Mouse (Mus musculus) heart, embryonic 11.5 days (tissue): ENCODE measurements at regions not wholly inside any gene's neighbourhood (a gene's known extent, or its start where the extent isn't known, plus 50 kb on each side); places are given as distances from the start of the nearest gene placed in this dataset.

Source experiments
- ATAC-seq: fragments of 200-750 bp; cut with Nextera tagmentation; replicated peaks from 2 replicates; pipeline ENCODE4 v1.8.0; 2017; ENCODE audit warnings: moderate library complexity; ENCODE audit not compliant: insufficient number of reproducible peaks, low FRiP score, low TSS enrichment
- H3K27ac ChIP-seq: fragments of 300-500 bp; sonication (generic); 2 replicates; pipeline ENCODE4 v1.5.1; 2014; ENCODE audit warnings: mild to moderate bottlenecking, low read depth, low read length
- H3K27me3 ChIP-seq: fragments of 300-500 bp; sonication (generic); 2 replicates; pipeline ENCODE4 v1.6.1; 2014; ENCODE audit warnings: mild to moderate bottlenecking, low read length, mixed read lengths; ENCODE audit not compliant: control insufficient read depth, insufficient read depth
- H3K36me3 ChIP-seq: fragments of 300-500 bp; sonication (generic); 2 replicates; pipeline ENCODE4 v1.6.1; 2014; ENCODE audit warnings: mild to moderate bottlenecking, low read length, moderate library complexity, mixed read lengths; ENCODE audit not compliant: control insufficient read depth, insufficient read depth
- H3K4me1 ChIP-seq: fragments of 300-500 bp; sonication (generic); 2 replicates; pipeline ENCODE4 v1.6.1; 2014; ENCODE audit warnings: low read length; ENCODE audit not compliant: control insufficient read depth, insufficient read depth
- H3K4me2 ChIP-seq: fragments of 300-500 bp; sonication (generic); 2 replicates; pipeline ENCODE4 v1.6.1; 2014; ENCODE audit warnings: mild to moderate bottlenecking, moderate library complexity
- H3K4me3 ChIP-seq: fragments of 300-500 bp; sonication (generic); 2 replicates; pipeline ENCODE4 v1.5.1; 2014; ENCODE audit warnings: low read depth, low read length
- H3K9ac ChIP-seq: fragments of 300-500 bp; sonication (generic); 2 replicates; pipeline ENCODE4 v1.6.1; 2014; ENCODE audit warnings: mild to moderate bottlenecking, low read depth, low read length, moderate library complexity
- H3K9me3 ChIP-seq: fragments of 300-500 bp; sonication (generic); replicated peaks from 2 replicates; pipeline ENCODE4 v1.6.1; 2016; ENCODE audit warnings: low read length; ENCODE audit not compliant: control insufficient read depth
- WGBS: fragments of 180-500 bp; shearing (Covaris S2); extraction: QIAGEN DNeasy Blood & Tissue Kit; methylation state at CpG from one replicate; pipeline ENCODE4 v1.1.7; 2014; ENCODE audit not compliant: insufficient replicate concordance; 5-methylcytosine and 5-hydroxymethylcytosine counted together

GRCm38 (mm10) chr15:62793569-62793968 is 1051.4 kb downstream of the Gsdmc2 start:
- H3K4me3 ChIP-seq, result no peak overlapping the region
- no peaks in the 10 kb centered on the region for H3K36me3 ChIP-seq
- no peak overlapping the region for H3K4me2 ChIP-seq
- no peak overlapping the region for H3K27ac ChIP-seq
- no peaks in the 10 kb centered on the region for H3K27me3 ChIP-seq
- WGBS, result 88% methylated on average over 5 of the region's 5 CpGs
- no peak overlapping the region for H3K9ac ChIP-seq
- no peaks in the 10 kb centered on the region for H3K9me3 ChIP-seq
- no peaks in the 10 kb centered on the region for H3K4me1 ChIP-seq
- ATAC-seq, result no peak

- Histone ChIP-seq H3K4me3 (no peak overlapping the region), H3K27ac (no peak overlapping the region), H3K27me3 (no peaks in the 10 kb centered on the region), H3K9me3 (no peaks in the 10 kb centered on the region), H3K9ac (no peak overlapping the region), H3K4me1 (no peaks in the 10 kb centered on the region), H3K4me2 (no peak overlapping the region), H3K36me3 (no peaks in the 10 kb centered on the region)
- no peak for ATAC-seq
- 75% methylated on average over 1 of the region's 1 CpGs for WGBS
Measured at GRCm38 (mm10) chr15:62792084-62792483, 1052.9 kb downstream of the Gsdmc2 start.

DNA sequence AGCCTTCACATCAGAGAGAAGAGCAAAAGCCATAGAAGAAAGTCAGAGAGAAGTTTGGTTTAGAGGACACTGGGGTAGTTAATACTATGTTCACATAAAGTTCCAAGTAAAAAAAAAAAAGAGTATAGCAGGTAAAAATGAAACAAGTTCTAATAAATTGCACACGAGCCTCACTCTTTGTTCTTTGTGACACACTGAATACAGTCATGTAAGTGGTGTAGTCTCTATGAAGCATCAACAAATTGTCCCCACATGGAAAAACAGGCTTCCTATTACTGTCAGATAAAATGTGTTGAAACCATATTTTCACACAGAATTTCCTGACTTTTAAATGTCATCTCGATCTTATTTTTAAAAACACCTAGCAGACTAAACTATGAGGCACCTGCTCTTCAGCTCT is 1057.2 kb downstream of the Gsdmc2 start:
- 88% methylated on average over 2 of the region's 2 CpGs for WGBS
- Histone ChIP-seq H3K4me1 (no peaks in the 10 kb centered on the region), H3K27me3 (no peaks in the 10 kb centered on the region), H3K27ac (no peak overlapping the region), H3K9me3 (no peaks in the 10 kb centered on the region), H3K4me2 (no peak overlapping the region), H3K9ac (no peak overlapping the region), H3K4me3 (no peak overlapping the region), H3K36me3 (no peaks in the 10 kb centered on the region)
- ATAC-seq, result no peak

GRCm38 (mm10) chr15:62786315-62786714 is 1058.7 kb downstream of the Gsdmc2 start:
- Histone ChIP-seq H3K36me3 (no peaks in the 10 kb centered on the region), H3K4me2 (no peak overlapping the region), H3K9me3 (no peaks in the 10 kb centered on the region), H3K27me3 (no peaks in the 10 kb centered on the region), H3K4me1 (no peaks in the 10 kb centered on the region), H3K27ac (no peak overlapping the region), H3K9ac (no peak overlapping the region), H3K4me3 (no peak overlapping the region)
- 83% methylated on average over 1 of the region's 1 CpGs for WGBS
- no peak for ATAC-seq

DNA sequence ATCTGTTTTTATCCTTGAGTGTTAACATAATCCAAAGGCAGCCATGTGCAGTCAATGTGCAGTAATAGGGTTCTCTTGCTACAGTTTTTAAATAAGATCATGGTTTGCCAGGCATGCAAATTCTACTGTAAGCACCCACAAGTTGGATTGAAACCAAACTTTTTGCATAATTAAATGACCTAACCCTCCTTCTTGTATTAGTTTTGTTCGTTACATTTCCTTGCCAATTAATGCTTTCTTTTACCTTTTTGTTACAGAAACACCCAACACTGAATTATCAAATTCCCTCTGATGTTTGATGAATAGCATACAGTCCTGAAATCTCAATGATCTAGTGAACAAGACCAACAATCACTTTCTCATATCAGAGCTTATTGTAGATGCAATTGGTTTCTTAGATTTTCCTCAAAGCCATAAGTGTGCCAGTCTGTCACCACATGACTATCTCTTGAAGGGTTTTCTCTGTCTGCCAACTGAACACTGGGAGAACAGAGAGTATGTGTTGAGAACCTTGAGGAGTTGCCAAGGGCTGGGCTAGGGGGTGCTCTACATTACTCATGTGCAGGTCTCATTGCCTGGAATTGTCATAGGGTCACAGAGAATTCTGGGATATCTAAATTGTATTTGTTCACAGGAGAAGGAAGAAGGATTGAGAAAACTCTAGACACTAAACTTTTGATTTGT is 1060.4 kb downstream of the Gsdmc2 start:
- WGBS, result 63% methylated on average over 1 of the region's 1 CpGs
- ATAC-seq, result no peak
- no peaks in the 10 kb centered on the region for H3K27me3 ChIP-seq

GRCm38 (mm10) chr15:62778899-62779298 is 1066.1 kb downstream of the Gsdmc2 start:
- ATAC-seq, result no peak
- Histone ChIP-seq H3K4me3 (no peak overlapping the region), H3K4me2 (no peak overlapping the region), H3K9me3 (no peaks in the 10 kb centered on the region), H3K9ac (no peak overlapping the region), H3K36me3 (no peaks in the 10 kb centered on the region), H3K4me1 (no peaks in the 10 kb centered on the region), H3K27me3 (no peaks in the 10 kb centered on the region), H3K27ac (no peak overlapping the region)
- WGBS, result 66% methylated on average over 5 of the region's 5 CpGs

More for the DNA sequence above, 1060.4 kb downstream of the Gsdmc2 start:
- Histone ChIP-seq H3K27ac (no peak overlapping the region), H3K9me3 (no peaks in the 10 kb centered on the region), H3K4me2 (no peak overlapping the region), H3K9ac (no peak overlapping the region), H3K36me3 (no peaks in the 10 kb centered on the region), H3K4me3 (no peak overlapping the region), H3K4me1 (no peaks in the 10 kb centered on the region)

DNA sequence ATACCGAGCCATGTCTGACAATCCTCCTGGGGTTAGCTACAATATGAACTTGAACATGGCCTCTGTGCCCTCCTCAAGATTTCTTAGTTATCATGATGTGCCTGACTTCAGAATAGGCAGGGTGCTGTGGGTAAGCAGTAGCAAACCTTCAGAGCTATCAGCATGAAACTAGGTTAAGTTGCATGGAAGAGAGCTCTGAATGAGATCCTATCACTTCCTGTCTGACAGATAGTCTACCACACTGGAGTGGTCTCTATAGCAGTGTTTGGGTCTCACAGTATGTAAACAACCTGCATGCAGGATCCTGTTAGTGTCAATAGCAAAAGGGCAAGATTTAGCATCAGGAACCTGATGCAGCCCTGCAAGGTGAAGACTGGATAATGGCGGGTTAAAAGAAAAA is 1092.3 kb downstream of the Gsdmc2 start:
- ATAC-seq, result no peak
- H3K36me3 ChIP-seq, result no peaks in the 10 kb centered on the region
- H3K27me3 ChIP-seq, result no peaks in the 10 kb centered on the region
- no peak overlapping the region for H3K4me2 ChIP-seq
- H3K27ac ChIP-seq, result no peak overlapping the region
- no peaks in the 10 kb centered on the region for H3K9me3 ChIP-seq
- no peak overlapping the region for H3K9ac ChIP-seq
- no peak overlapping the region for H3K4me3 ChIP-seq
- no peaks in the 10 kb centered on the region for H3K4me1 ChIP-seq
- WGBS, result 83% methylated on average over 2 of the region's 2 CpGs

- Histone ChIP-seq H3K27ac (no peak overlapping the region), H3K27me3 (no peaks in the 10 kb centered on the region), H3K9ac (no peak overlapping the region), H3K4me2 (no peak overlapping the region), H3K4me3 (no peak overlapping the region), H3K36me3 (no peaks in the 10 kb centered on the region), H3K4me1 (no peaks in the 10 kb centered on the region), H3K9me3 (no peaks in the 10 kb centered on the region)
- ATAC-seq, result no peak
- WGBS, result 52% methylated on average over 3 of the region's 3 CpGs
Measured at GRCm38 (mm10) chr15:62743879-62744278, 1101.1 kb downstream of the Gsdmc2 start.

DNA sequence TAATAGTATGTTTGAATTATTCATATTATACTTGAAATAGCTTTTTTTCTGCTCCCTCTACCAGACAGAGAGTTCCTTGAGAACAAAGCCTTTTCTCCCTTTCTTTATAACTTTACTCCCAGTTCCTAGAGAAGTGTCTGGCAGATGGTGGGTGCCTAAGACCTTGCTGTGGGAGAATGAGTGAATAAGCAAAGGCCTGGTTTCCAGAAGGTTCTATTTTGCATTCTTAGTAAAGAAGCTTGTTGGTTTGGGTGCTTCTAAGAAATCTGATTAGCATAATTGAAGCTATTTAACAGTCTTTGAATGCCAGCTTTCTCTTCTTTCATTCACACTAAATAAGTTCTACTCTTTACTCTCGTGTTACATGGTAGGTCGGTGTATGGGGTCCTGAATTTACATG is 1104.2 kb downstream of the Gsdmc2 start:
- Histone ChIP-seq H3K27ac (no peak overlapping the region), H3K4me1 (no peaks in the 10 kb centered on the region), H3K9ac (no peak overlapping the region), H3K27me3 (no peaks in the 10 kb centered on the region), H3K4me3 (no peak overlapping the region), H3K36me3 (no peaks in the 10 kb centered on the region), H3K4me2 (no peak overlapping the region), H3K9me3 (no peaks in the 10 kb centered on the region)
- ATAC-seq, result no peak
- WGBS, result 76% methylated on average over 2 of the region's 2 CpGs
